In the genomic region with DNA sequence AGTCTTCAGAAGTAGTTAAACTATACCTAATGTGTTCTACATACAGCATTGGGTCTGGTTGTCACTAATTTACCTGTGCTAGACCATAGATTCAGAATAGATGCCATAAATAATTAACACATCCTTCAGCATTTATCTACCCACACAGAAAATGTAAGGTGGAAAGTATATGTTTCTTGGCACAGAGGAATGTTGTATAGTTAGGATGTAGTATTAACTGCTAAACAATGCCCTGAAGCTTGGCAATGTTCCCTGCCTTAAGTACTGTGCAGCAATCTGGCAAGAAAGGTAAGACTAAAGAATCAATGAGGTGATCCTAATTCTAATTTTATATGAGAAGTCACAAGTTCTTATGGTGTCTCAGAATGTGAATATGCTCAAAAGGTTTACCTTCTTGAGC, we compare ENCODE assay signal across 33 mouse cellular contexts.
"Had no signal": no experiment of that assay in that cellular context is flagged by ENCODE, and none has a peak within 500 bp of the region (broad histone marks: within the 10 kb centered on the region; RNA-seq: fewer than 3 reads in every experiment).

No protein-coding gene starts in this region.

- H3K4me1 ChIP-seq: heart, embryonic 10.5 days; heart, embryonic 12.5 days; heart, embryonic 13.5 days; heart, embryonic 15.5 days; hindbrain, embryonic 10.5 days; hindbrain, embryonic 12.5 days; hindbrain, embryonic 13.5 days; hindbrain, embryonic 15.5 days; intestine, embryonic 15.5 days had no signal

- H3K27me3 ChIP-seq: heart, embryonic 12.5 days; heart, embryonic 13.5 days; heart, embryonic 15.5 days; hindbrain, embryonic 12.5 days; hindbrain, embryonic 13.5 days; hindbrain, embryonic 15.5 days; intestine, embryonic 15.5 days had no signal

- H3K9me3 ChIP-seq: heart, embryonic 10.5 days; heart, embryonic 12.5 days; heart, embryonic 13.5 days; heart, embryonic 15.5 days; hindbrain, embryonic 10.5 days; hindbrain, embryonic 12.5 days; hindbrain, embryonic 13.5 days; hindbrain, embryonic 15.5 days; intestine, embryonic 15.5 days had no signal

- H3K4me2 ChIP-seq: heart, embryonic 11.5 days; heart, embryonic 12.5 days; heart, embryonic 13.5 days; heart, embryonic 15.5 days; hindbrain, embryonic 12.5 days; hindbrain, embryonic 13.5 days; hindbrain, embryonic 14.5 days; hindbrain, embryonic 15.5 days; intestine, embryonic 15.5 days had no signal

- H3K27ac ChIP-seq: heart, embryonic 10.5 days; heart, embryonic 13.5 days; heart, embryonic 15.5 days; hindbrain, embryonic 10.5 days; hindbrain, embryonic 12.5 days; hindbrain, embryonic 13.5 days; hindbrain, embryonic 14.5 days; hindbrain, embryonic 15.5 days; hindbrain, postnatal 0 days; intestine, embryonic 15.5 days; kidney, postnatal 0 days; layer of hippocampus, adult 2 months; left cerebral cortex, adult 2 months had no signal

- ATAC-seq: hindbrain, embryonic 16.5 days; hindbrain, postnatal 0 days; inflammation-experienced regulatory T-cells, adult 6 months; intestine, embryonic 15.5 days; intestine, embryonic 16.5 days; intestine, postnatal 0 days had no signal

- H3K4me3 ChIP-seq: heart, embryonic 10.5 days; heart, embryonic 12.5 days; heart, embryonic 13.5 days; heart, embryonic 15.5 days; hindbrain, embryonic 10.5 days; hindbrain, embryonic 12.5 days; hindbrain, embryonic 13.5 days; hindbrain, embryonic 15.5 days; intestine, embryonic 15.5 days; layer of hippocampus, adult 2 months; left cerebral cortex, adult 2 months had no signal

- H3K9ac ChIP-seq: heart, embryonic 12.5 days; heart, embryonic 13.5 days; heart, embryonic 15.5 days; hindbrain, embryonic 12.5 days; hindbrain, embryonic 13.5 days; hindbrain, embryonic 14.5 days; hindbrain, embryonic 15.5 days; intestine, embryonic 15.5 days had no signal

- DNase-seq: heart, postnatal 10 days; heart, postnatal 14 days; heart, postnatal 36 days; heart, postnatal 4 days; kidney, adult 18-20 months; kidney, adult 2 months; kidney, adult 9 months; kidney, postnatal 10 days; kidney, postnatal 14 days; kidney, postnatal 25 days; kidney, postnatal 36 days; kidney, postnatal 4 days; layer of hippocampus, adult 9-11 months; layer of hippocampus, postnatal 36 days had no signal

- H3K36me3 ChIP-seq: heart, embryonic 10.5 days; heart, embryonic 12.5 days; heart, embryonic 13.5 days; heart, embryonic 15.5 days; hindbrain, embryonic 10.5 days; hindbrain, embryonic 12.5 days; hindbrain, embryonic 13.5 days; hindbrain, embryonic 15.5 days; intestine, embryonic 15.5 days had no signal
